Mouse (Mus musculus) lung, adult 2 months (tissue): ENCODE measurements around the gene Med16. TPM values are rescaled to one million over a fixed set of nuclear protein-coding genes. Genes with fewer than 3 reads are reported as not detected.
A peak's percentile ranks its signal among the peaks of the same experiment; 100 is the strongest.

Source experiments
- DNase-seq: peaks from one replicate; pipeline ENCODE4 v3.0.0; 2022
- H3K4me1 ChIP-seq: fragments of 200-500 bp; 2 replicates; pipeline ENCODE4 v1.6.1; 2011; ENCODE audit warnings: low read length; ENCODE audit not compliant: control insufficient read depth, insufficient read depth
- H3K4me3 ChIP-seq: fragments of 200-500 bp; replicated peaks from 2 replicates; pipeline ENCODE3; 2011; ENCODE audit warnings: low read depth, mild to moderate bottlenecking, control low read depth, low read length; ENCODE audit errors: extremely low read depth
- CTCF ChIP-seq: fragments of 200-500 bp; IDR thresholded peaks from 2 replicates; pipeline ENCODE4 v1.5.1; 2011; ENCODE audit warnings: mild to moderate bottlenecking, low read length, control low read depth; ENCODE audit not compliant: insufficient read depth
- POLR2A ChIP-seq: fragments of 200-500 bp; IDR thresholded peaks from 2 replicates; pipeline ENCODE4 v1.6.1; 2011; ENCODE audit warnings: low read depth, mild to moderate bottlenecking, control low read depth, low read length, borderline replicate concordance; ENCODE audit errors: extremely low read depth
- WGBS: fragments of 180-500 bp; shearing (Covaris S2); methylation state at CpG from one replicate; pipeline ENCODE4 v1.1.7; 2018; 5-methylcytosine and 5-hydroxymethylcytosine counted together
- polyA plus RNA-seq: library from polyadenylated mRNA; depleted of rRNA; stranded (reverse); fragments of >200 nt; gene quantifications from 2 replicates; pipeline ENCODE4 v1.2.3, GENCODE M21; 2012; rRNA removed

The Med16 gene
- 76.2 and 79.1 TPM in 2 replicates for polyA plus RNA-seq

DNA sequence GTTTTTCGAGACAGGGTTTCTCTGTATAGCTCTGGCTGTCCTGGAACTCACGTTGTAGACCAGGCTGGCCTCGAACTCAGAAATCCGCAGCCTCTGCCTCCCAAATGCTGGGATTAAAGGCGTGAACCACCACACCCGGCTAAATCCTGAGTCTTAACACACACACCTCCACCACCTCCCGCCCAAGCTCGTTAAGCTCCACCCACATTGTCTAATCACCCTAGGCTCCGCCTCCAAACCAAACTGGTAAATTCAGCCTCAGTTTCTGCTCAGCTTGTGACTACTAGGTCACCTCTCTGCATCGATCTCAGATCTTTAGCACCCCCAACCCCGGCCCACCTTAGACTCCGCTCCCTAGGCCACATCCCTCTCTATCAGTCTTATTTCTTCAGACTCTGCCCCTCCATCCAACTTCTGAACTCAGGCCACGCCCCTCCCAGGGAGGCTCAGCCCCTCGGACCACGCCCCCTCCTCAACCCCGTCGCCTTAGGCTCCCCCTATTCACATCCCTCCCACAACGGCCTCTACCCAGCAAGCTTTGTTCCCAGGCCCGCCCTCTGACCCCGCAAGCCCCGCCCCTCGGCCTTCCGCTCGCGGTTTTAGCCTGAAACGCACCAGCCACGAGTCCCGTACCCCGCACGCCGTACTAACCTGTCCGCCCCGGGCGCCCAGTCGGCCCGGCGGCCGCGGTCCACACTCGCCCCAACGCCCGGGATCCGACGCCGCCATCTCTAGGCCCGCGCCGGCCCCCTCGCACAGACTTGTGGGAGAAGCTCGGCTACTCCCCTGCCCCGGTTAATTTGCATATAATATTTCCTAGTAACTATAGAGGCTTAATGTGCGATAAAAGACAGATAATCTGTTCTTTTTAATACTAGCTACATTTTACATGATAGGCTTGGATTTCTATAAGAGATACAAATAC lies at the start of gene Med16:
TSS of gene Med16 (minus strand) at position 757 of the 925 bp plus-strand sequence.
- DNase-seq = peak; percentile 99
- peaks cover 3% of the 10 kb centered on the region for H3K4me1 ChIP-seq
- 1% methylated on average over 52 of the region's 52 CpGs for WGBS
- TF ChIP-seq CTCF (no peak), POLR2A (peak; percentile 38; the same call in 1 of the 2 replicates)
- peak within 1 kb of the TSS; percentile 91 for H3K4me3 ChIP-seq

DNA sequence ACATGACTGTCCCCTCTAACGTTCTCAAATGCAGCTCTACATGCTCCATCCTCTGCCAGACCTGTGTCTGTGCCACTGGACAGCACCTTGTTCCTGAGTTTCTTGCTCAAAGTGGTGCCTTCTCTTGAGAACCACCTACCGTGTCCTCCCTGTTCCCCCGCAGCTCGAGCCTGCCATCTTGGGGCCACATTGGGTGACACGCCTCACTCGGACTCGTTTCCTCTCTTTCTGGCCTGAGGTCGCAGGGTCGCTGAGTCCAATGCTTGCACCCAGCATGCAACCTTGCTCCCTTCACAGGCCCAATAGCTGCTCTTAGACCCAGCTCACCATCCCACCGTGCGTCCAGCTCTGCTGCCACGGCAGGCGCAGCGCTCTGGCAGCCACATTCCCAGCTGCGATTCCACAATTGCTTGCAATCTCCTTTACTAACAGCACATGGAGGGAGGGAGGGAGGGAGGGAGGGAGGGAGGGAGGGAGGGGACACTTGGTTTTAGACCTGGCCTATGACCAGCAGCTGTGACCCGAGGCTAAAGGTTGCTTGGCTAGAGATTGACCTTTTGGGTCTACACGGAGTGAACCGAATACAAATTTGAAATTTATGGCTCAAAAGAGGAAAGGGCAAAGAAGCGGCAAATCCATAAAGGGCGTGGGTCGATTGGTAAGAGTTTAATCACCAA lies 49.6 kb upstream of the Med16 start:
- WGBS = 14% methylated on average over 21 of the region's 21 CpGs
- Histone ChIP-seq H3K4me3 (no peak overlapping the region), H3K4me1 (peaks cover 7% of the 10 kb centered on the region)
- peak; percentile 84 for DNase-seq
- TF ChIP-seq POLR2A (no peak), CTCF (peak; percentile 95)

DNA sequence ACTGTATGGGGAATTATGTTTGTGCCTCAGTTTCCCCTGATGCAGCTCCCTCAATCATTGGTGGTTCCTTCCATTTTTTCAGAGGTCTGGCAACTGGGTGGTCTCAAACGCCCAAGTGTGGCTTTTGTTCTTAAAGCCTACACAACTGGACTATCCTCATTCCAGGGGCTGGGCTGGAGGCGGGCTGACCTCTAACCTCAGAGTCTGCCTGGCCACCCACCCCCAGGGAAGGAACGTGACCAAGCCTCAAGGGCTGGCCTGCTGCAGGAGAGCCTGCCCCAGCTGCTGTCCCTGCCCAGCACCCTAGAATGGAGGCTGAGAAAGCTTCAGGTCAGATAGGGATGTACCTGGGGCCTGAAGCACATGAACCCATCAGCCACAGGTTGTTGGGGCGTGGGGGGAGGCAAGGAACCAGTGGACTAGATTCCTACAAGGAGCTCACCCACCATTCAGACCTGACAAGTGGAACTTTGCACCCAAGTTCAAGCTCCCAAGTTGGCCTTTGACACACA lies 48.0 kb upstream of the Med16 start:
- Histone ChIP-seq H3K4me1 (peaks cover 7% of the 10 kb centered on the region), H3K4me3 (no peak overlapping the region)
- 56% methylated on average over 4 of the region's 4 CpGs for WGBS
- DNase-seq = no peak
- TF ChIP-seq POLR2A (no peak), CTCF (no peak)

DNA sequence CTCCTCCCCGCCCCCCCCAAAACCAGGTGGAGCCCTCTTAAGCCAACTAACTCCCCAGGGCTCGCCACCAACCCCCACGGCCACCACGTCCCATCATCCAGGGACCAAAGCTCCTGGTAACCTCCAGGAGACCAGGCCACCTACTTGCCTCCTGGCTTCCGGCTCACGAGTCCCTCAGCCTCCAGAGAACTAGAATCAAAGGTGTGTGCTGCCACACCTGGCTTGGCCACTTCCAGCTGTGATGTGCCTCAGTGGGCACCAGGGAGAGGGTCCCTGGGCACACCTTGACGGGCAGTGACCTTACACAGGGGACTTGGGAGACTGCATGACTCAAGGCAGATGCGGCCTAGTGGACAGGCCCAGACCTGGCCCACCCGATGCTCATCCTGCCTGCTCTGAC lies 47.0 kb upstream of the Med16 start:
- 73% methylated on average over 9 of the region's 9 CpGs for WGBS
- TF ChIP-seq POLR2A (no peak), CTCF (no peak)

DNA sequence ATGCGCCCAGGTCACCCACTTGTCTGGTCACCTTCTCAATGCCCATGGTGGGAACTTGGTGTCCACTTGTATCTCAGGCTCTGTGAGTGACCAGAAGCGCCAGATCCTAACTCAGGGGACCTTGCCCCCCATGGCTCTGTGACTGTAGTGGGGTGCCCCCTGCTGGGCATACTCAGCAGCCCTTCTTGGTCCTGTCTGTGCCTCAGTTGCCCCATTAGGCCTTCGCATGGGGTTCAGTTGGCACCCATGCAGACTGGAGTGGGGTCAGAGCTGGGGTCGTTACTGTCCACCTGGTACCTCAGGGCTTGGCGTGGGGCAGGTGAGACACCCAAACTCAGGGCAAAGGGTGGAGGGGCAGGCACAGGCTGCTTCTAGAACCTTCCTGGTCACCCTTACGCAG lies 45.2 kb upstream of the Med16 start:
- Histone ChIP-seq H3K4me3 (no peak overlapping the region), H3K4me1 (no peaks in the 10 kb centered on the region)
- WGBS = 82% methylated on average over 6 of the region's 6 CpGs
- DNase-seq = peak; percentile 55
- TF ChIP-seq CTCF = peak; percentile 70
- no peak for TF ChIP-seq POLR2A

More for the DNA sequence above, 47.0 kb upstream of the Med16 start:
- H3K4me3 ChIP-seq = no peak overlapping the region
- H3K4me1 ChIP-seq = peaks cover 3% of the 10 kb centered on the region
- DNase-seq = no peak

DNA sequence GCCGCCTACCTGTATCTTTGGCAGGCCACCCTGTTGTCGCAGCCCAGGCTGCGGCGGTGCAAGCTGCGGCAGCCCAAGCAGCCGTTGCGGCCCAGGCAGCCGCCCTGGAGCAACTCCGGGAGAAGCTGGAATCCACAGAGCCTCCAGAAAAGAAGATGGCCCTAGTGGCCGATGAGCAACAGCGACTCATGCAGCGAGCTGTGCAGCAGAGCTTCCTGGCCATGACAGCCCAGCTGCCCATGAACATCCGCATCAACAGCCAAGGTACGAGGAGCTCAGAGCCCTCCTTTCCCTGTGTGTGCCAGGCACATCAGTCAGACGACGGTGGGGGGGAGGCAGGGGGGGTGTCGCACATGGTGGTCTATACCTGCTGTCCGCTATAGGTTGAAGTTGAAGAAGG lies 41.9 kb upstream of the Med16 start:
- WGBS = 86% methylated on average over 18 of the region's 18 CpGs
- no peaks in the 10 kb centered on the region for H3K4me1 ChIP-seq
- H3K4me3 ChIP-seq = no peak overlapping the region
- no peak for DNase-seq
- no peak for TF ChIP-seq POLR2A
- TF ChIP-seq CTCF = no peak

DNA sequence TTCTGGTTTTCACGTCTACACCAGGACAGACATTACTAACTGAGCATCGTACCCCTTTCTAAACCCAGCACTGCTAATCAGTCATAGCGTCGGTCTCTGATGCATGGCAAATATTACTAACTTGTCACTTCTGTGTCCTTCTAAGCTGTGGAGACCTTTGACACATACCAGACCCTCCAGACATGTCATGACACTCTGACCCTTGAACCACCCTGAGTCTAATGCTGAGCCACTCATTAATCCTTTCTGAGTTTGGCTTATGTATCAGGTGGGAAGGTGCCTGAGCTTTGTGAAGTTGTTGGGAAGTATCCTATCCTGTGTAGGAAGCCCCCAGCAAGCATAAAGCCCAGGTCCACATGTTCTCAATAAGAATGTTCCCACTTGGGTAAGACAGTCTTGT lies 41.1 kb upstream of the Med16 start:
- TF ChIP-seq POLR2A = no peak
- no peak for TF ChIP-seq CTCF
- WGBS = 92% methylated on average over 4 of the region's 4 CpGs
- H3K4me1 ChIP-seq = peaks cover 5% of the 10 kb centered on the region
- no peak for DNase-seq
- H3K4me3 ChIP-seq = no peak overlapping the region

DNA sequence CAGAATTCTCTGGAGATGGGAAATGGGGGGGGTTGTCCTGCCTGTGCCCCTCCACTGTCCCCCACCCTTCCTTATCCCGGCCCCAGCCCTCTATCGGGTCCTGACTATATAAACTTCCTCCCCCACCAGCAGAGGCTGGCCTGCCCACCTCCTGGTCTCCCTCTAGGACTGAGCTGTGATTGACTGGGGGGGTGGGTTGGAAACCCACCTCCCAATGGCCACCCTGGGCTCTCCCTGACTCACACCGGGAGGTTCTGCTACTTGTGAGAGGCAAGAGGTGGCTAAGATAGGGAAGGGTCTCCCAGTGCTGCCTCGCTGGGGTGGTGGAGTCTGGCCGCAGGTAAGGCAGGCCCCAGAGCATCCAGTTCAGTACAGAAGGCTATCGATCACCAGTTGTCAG lies 38.8 kb upstream of the Med16 start:
- Histone ChIP-seq H3K4me3 (no peak overlapping the region), H3K4me1 (peaks cover 5% of the 10 kb centered on the region)
- no peak for TF ChIP-seq POLR2A
- no peak for TF ChIP-seq CTCF
- DNase-seq = no peak
- 80% methylated on average over 6 of the region's 6 CpGs for WGBS

DNA sequence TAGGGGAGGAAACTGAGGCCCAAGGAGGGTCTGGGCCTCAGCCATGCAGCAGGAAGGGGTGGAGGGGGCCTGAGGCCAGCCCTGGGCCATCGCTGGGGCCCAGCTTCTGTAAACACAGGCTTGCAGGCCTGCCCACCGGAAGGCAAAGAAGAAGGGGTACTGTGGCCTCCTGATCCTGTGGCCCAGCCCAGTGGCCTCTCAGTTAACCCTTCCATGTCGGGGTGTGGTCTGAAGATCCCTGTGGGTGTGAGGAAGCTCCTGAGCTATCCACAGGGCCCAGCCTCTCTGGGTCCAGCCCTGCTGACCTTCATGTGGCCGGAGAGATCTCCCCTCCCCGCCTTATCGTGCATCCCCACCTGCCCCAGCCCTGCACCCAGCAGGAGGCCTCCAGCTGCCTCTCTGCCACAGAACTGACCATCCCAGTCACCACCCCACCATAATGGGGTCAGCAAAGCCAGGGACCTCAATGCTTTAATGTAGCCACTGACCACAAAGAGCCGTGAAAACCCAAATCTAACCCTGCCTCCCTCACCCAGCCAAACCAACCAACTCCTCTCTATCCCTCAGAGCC lies 38.1 kb upstream of the Med16 start:
- 42% methylated on average over 7 of the region's 7 CpGs for WGBS
- Histone ChIP-seq H3K4me1 (peaks cover 5% of the 10 kb centered on the region), H3K4me3 (no peak overlapping the region)
- TF ChIP-seq CTCF = no peak
- no peak for TF ChIP-seq POLR2A
- no peak for DNase-seq
